Mouse (Mus musculus) heart, embryonic 16.5 days (tissue): ENCODE measurements around the gene Ccdc73. TPM values are rescaled to one million over a fixed set of nuclear protein-coding genes. Genes with fewer than 3 reads are reported as not detected.

ENCODE experiments used
- ATAC-seq: fragments of 200-750 bp; cut with Nextera tagmentation; replicated peaks from 2 replicates; pipeline ENCODE4 v1.8.0; 2017; ENCODE audit warnings: moderate number of reproducible peaks; ENCODE audit not compliant: insufficient read depth, low FRiP score; ENCODE audit errors: extremely low read depth
- H3K27ac ChIP-seq: fragments of 300-500 bp; sonication (generic); 2 replicates; pipeline ENCODE4 v1.5.1; 2014; ENCODE audit warnings: mild to moderate bottlenecking, low read length, control low read depth, moderate library complexity
- H3K27me3 ChIP-seq: fragments of 300-500 bp; sonication (generic); 2 replicates; pipeline ENCODE4 v1.6.1; 2014; ENCODE audit warnings: low read length, mixed read lengths; ENCODE audit not compliant: control insufficient read depth, insufficient read depth
- H3K36me3 ChIP-seq: fragments of 300-500 bp; sonication (generic); 2 replicates; pipeline ENCODE4 v1.6.1; 2014; ENCODE audit not compliant: control insufficient read depth, insufficient read depth
- H3K4me1 ChIP-seq: fragments of 300-500 bp; sonication (generic); 2 replicates; pipeline ENCODE4 v1.6.1; 2014; ENCODE audit warnings: low read length, mixed read lengths; ENCODE audit not compliant: control insufficient read depth, insufficient read depth
- H3K4me2 ChIP-seq: fragments of 300-500 bp; sonication (generic); 2 replicates; pipeline ENCODE4 v1.6.1; 2014; ENCODE audit warnings: low read depth, mild to moderate bottlenecking, control low read depth, low read length
- H3K4me3 ChIP-seq: fragments of 300-500 bp; sonication (generic); 2 replicates; pipeline ENCODE4 v1.5.1; 2014; ENCODE audit warnings: mild to moderate bottlenecking, control low read depth, low read length
- H3K9ac ChIP-seq: fragments of 300-500 bp; sonication (generic); 2 replicates; pipeline ENCODE4 v1.6.1; 2014; ENCODE audit warnings: low read length, control low read depth
- H3K9me3 ChIP-seq: fragments of 300-500 bp; sonication (generic); replicated peaks from 2 replicates; pipeline ENCODE4 v1.6.1; 2016; ENCODE audit warnings: low read length; ENCODE audit not compliant: control insufficient read depth
- WGBS: fragments of 180-500 bp; shearing (Covaris S2); extraction: QIAGEN DNeasy Blood & Tissue Kit; methylation state at CpG from one replicate; pipeline ENCODE4 v1.1.7; 2014; 5-methylcytosine and 5-hydroxymethylcytosine counted together
- polyA plus RNA-seq: library from polyadenylated mRNA; unstranded; fragments of >200 nt; fragmentation: Nextera tagmentation; extraction: Ambion mirVana; gene quantifications from 2 replicates; pipeline ENCODE4 v1.2.1, GENCODE M21; 2015

Gene Ccdc73
- polyA plus RNA-seq, 1 experiment from 2014 or later: 4.8 TPM

- H3K4me1 ChIP-seq: 0 out of 2 replicates have a peak, but pooled peaks cover 5% of the 10 kb centered on the region
- H3K36me3 ChIP-seq: no peaks in the 10 kb centered on the region
- no peak for ATAC-seq
- no peak overlapping the region for H3K9ac ChIP-seq
- no peaks in the 10 kb centered on the region for H3K9me3 ChIP-seq
- H3K27ac ChIP-seq: no peak overlapping the region
- no peak overlapping the region for H3K4me3 ChIP-seq
- H3K27me3 ChIP-seq: no peaks in the 10 kb centered on the region
- no peak overlapping the region for H3K4me2 ChIP-seq
- 63% methylated on average over 22 of the region's 22 CpGs for WGBS
Measured at GRCm38 (mm10) chr2:105026950-105027695, 159.5 kb downstream of the Ccdc73 start.

GRCm38 (mm10) chr2:105028806-105029205 is 161.2 kb downstream of the Ccdc73 start:
- no peak overlapping the region for H3K27ac ChIP-seq
- H3K4me3 ChIP-seq: no peak overlapping the region
- no peak overlapping the region for H3K9ac ChIP-seq
- ATAC-seq: no peak
- no peaks in the 10 kb centered on the region for H3K9me3 ChIP-seq
- WGBS: 34% methylated on average over 5 of the region's 5 CpGs
- 0 out of 2 replicates have a peak, but pooled peaks cover 3% of the 10 kb centered on the region for H3K4me1 ChIP-seq
- H3K36me3 ChIP-seq: no peaks in the 10 kb centered on the region
- no peak overlapping the region for H3K4me2 ChIP-seq
- no peaks in the 10 kb centered on the region for H3K27me3 ChIP-seq

GRCm38 (mm10) chr2:105030505-105030904 is 162.9 kb downstream of the Ccdc73 start:
- H3K4me2 ChIP-seq: no peak overlapping the region
- H3K4me1 ChIP-seq: 0 out of 2 replicates have a peak, but pooled peaks cover 3% of the 10 kb centered on the region
- H3K27me3 ChIP-seq: no peaks in the 10 kb centered on the region
- WGBS: 84% methylated on average over 5 of the region's 5 CpGs
- H3K36me3 ChIP-seq: no peaks in the 10 kb centered on the region
- H3K9ac ChIP-seq: no peak overlapping the region
- ATAC-seq: no peak
- no peak overlapping the region for H3K27ac ChIP-seq
- H3K4me3 ChIP-seq: no peak overlapping the region
- H3K9me3 ChIP-seq: no peaks in the 10 kb centered on the region

GRCm38 (mm10) chr2:105034084-105034483 is 166.5 kb downstream of the Ccdc73 start:
- no peaks in the 10 kb centered on the region for H3K36me3 ChIP-seq
- 88% methylated on average over 3 of the region's 3 CpGs for WGBS
- no peak for ATAC-seq
- H3K9me3 ChIP-seq: no peaks in the 10 kb centered on the region
- no peak overlapping the region for H3K4me2 ChIP-seq
- no peaks in the 10 kb centered on the region for H3K27me3 ChIP-seq
- H3K27ac ChIP-seq: no peak overlapping the region
- H3K4me1 ChIP-seq: no peaks in the 10 kb centered on the region
- no peak overlapping the region for H3K9ac ChIP-seq
- H3K4me3 ChIP-seq: no peak overlapping the region

- 49% methylated on average over 11 of the region's 11 CpGs for WGBS
- Histone ChIP-seq H3K27me3 (no peaks in the 10 kb centered on the region), H3K27ac (no peak overlapping the region), H3K36me3 (no peaks in the 10 kb centered on the region), H3K9ac (no peak overlapping the region), H3K9me3 (no peaks in the 10 kb centered on the region), H3K4me2 (no peak overlapping the region), H3K4me1 (no peaks in the 10 kb centered on the region), H3K4me3 (no peak overlapping the region)
- ATAC-seq: no peak
Measured at GRCm38 (mm10) chr2:105035985-105036384, 168.4 kb downstream of the Ccdc73 start.

GRCm38 (mm10) chr2:105036401-105037070 is 168.9 kb downstream of the Ccdc73 start:
- WGBS: 75% methylated on average over 11 of the region's 11 CpGs
- no peak overlapping the region for H3K4me3 ChIP-seq
- no peak overlapping the region for H3K4me2 ChIP-seq
- H3K27ac ChIP-seq: no peak overlapping the region
- no peaks in the 10 kb centered on the region for H3K9me3 ChIP-seq
- no peaks in the 10 kb centered on the region for H3K27me3 ChIP-seq
- no peak overlapping the region for H3K9ac ChIP-seq
- no peaks in the 10 kb centered on the region for H3K36me3 ChIP-seq
- H3K4me1 ChIP-seq: no peaks in the 10 kb centered on the region
- ATAC-seq: no peak

GRCm38 (mm10) chr2:105037956-105038569 is 170.5 kb downstream of the Ccdc73 start:
- no peaks in the 10 kb centered on the region for H3K9me3 ChIP-seq
- H3K4me3 ChIP-seq: no peak overlapping the region
- 78% methylated on average over 7 of the region's 7 CpGs for WGBS
- H3K36me3 ChIP-seq: no peaks in the 10 kb centered on the region
- H3K9ac ChIP-seq: no peak overlapping the region
- no peak overlapping the region for H3K27ac ChIP-seq
- ATAC-seq: no peak
- H3K4me2 ChIP-seq: no peak overlapping the region
- H3K4me1 ChIP-seq: no peaks in the 10 kb centered on the region
- H3K27me3 ChIP-seq: no peaks in the 10 kb centered on the region

- ATAC-seq: no peak
- H3K4me1 ChIP-seq: no peaks in the 10 kb centered on the region
- WGBS: 90% methylated on average over 5 of the region's 5 CpGs
Measured at GRCm38 (mm10) chr2:105038879-105039278, 171.3 kb downstream of the Ccdc73 start.

GRCm38 (mm10) chr2:105040859-105041258 is 173.3 kb downstream of the Ccdc73 start:
- H3K9ac ChIP-seq: no peak overlapping the region
- no peak overlapping the region for H3K4me2 ChIP-seq
- H3K9me3 ChIP-seq: no peaks in the 10 kb centered on the region
- H3K4me3 ChIP-seq: no peak overlapping the region
- no peaks in the 10 kb centered on the region for H3K27me3 ChIP-seq
- no peaks in the 10 kb centered on the region for H3K36me3 ChIP-seq
- WGBS: 64% methylated on average over 4 of the region's 4 CpGs
- ATAC-seq: no peak
- no peak overlapping the region for H3K27ac ChIP-seq
- H3K4me1 ChIP-seq: no peaks in the 10 kb centered on the region

More at GRCm38 (mm10) chr2:105038879-105039278, 171.3 kb downstream of the Ccdc73 start:
- Histone ChIP-seq H3K27ac (no peak overlapping the region), H3K4me3 (no peak overlapping the region), H3K36me3 (no peaks in the 10 kb centered on the region), H3K4me2 (no peak overlapping the region), H3K27me3 (no peaks in the 10 kb centered on the region), H3K9me3 (no peaks in the 10 kb centered on the region), H3K9ac (no peak overlapping the region)
